Mouse (Mus musculus) kidney, embryonic 15.5 days (tissue): ENCODE data around the gene Entpd5. TPM values are rescaled to one million over a fixed set of nuclear protein-coding genes. Genes with fewer than 3 reads are reported as not detected.

ENCODE experiments used
- ATAC-seq: fragments of 200-750 bp; cut with Nextera tagmentation; replicated peaks from 2 replicates; pipeline ENCODE4 v1.8.0; 2017; ENCODE audit warnings: moderate TSS enrichment; ENCODE audit not compliant: low FRiP score
- H3K27ac ChIP-seq: fragments of 300-500 bp; sonication (generic); 2 replicates; pipeline ENCODE4 v1.5.1; 2015; ENCODE audit warnings: mild to moderate bottlenecking, inconsistent platforms
- H3K27me3 ChIP-seq: fragments of 300-500 bp; sonication (generic); 2 replicates; pipeline ENCODE4 v1.6.1; 2015; ENCODE audit warnings: inconsistent platforms
- H3K36me3 ChIP-seq: fragments of 300-500 bp; sonication (generic); 2 replicates; pipeline ENCODE4 v1.6.1; 2015; ENCODE audit warnings: inconsistent platforms
- H3K4me1 ChIP-seq: fragments of 300-500 bp; sonication (generic); 2 replicates; pipeline ENCODE4 v1.6.1; 2015; ENCODE audit warnings: inconsistent platforms
- H3K4me2 ChIP-seq: fragments of 300-500 bp; sonication (generic); 2 replicates; pipeline ENCODE4 v1.6.1; 2015; ENCODE audit warnings: moderate library complexity, mild to moderate bottlenecking, inconsistent platforms
- H3K4me3 ChIP-seq: fragments of 300-500 bp; sonication (generic); replicated peaks from 2 replicates; pipeline ENCODE4 v1.5.1; 2015; ENCODE audit warnings: mild to moderate bottlenecking, inconsistent platforms
- H3K9ac ChIP-seq: fragments of 300-500 bp; sonication (generic); 2 replicates; pipeline ENCODE4 v1.6.1; 2015; ENCODE audit warnings: mild to moderate bottlenecking, inconsistent platforms
- H3K9me3 ChIP-seq: fragments of 300-500 bp; sonication (generic); replicated peaks from 2 replicates; pipeline ENCODE4 v1.6.1; 2016; ENCODE audit warnings: inconsistent platforms
- WGBS: fragments of 180-500 bp; shearing (Covaris S2); methylation state at CpG from one replicate; pipeline ENCODE4 v1.1.7; 2015; ENCODE audit warnings: mixed read lengths; 5-methylcytosine and 5-hydroxymethylcytosine counted together
- polyA plus RNA-seq: library from polyadenylated mRNA; unstranded; fragments of >200 nt; fragmentation: Nextera tagmentation; extraction: Ambion mirVana; gene quantifications from 2 replicates; pipeline ENCODE4 v1.2.1, GENCODE M21; 2015

The Entpd5 gene
- polyA plus RNA-seq, 1 experiment from 2014 or later: 38.0 TPM

DNA sequence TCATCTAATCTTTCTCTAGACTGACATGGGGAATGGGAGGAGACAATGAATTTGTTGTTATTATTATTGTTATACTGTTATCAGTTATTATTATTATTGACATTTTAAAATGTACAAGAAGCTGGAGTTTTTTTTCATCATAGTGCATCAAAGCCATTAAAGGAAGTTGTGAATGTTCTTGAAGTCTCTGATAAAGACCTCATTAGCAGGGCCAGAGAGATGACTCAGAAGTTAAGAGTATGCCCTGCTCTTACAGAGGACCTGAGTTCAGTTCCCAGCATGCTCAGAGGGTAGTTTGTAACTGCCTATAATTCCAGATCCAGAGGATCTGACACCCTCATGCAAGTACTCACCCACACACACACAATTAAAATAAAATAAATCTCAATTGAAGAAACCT lies 11.1 kb downstream of the Entpd5 start:
- H3K9ac ChIP-seq: no peak overlapping the region
- no peaks in the 10 kb centered on the region for H3K27me3 ChIP-seq
- no peaks in the 10 kb centered on the region for H3K36me3 ChIP-seq
- no peak overlapping the region for H3K4me2 ChIP-seq
- no peak for ATAC-seq
- peaks cover 12% of the 10 kb centered on the region; the same call in 1 of the 2 replicates for H3K4me1 ChIP-seq
- no peak overlapping the region for H3K4me3 ChIP-seq
- H3K9me3 ChIP-seq: no peaks in the 10 kb centered on the region
- H3K27ac ChIP-seq: no peak overlapping the region

- ATAC-seq: no peak
- Histone ChIP-seq H3K9me3 (no peaks in the 10 kb centered on the region), H3K9ac (no peak overlapping the region), H3K36me3 (no peaks in the 10 kb centered on the region), H3K27me3 (no peaks in the 10 kb centered on the region), H3K4me1 (peaks cover 9% of the 10 kb centered on the region; the same call in 1 of the 2 replicates), H3K27ac (no peak overlapping the region), H3K4me3 (no peak overlapping the region), H3K4me2 (no peak overlapping the region)
- 76% methylated on average over 14 of the region's 14 CpGs for WGBS
These were observed 11.7 kb downstream of the Entpd5 start for GRCm38 (mm10) chr12:84396947-84397679.

- H3K4me3 ChIP-seq: no peak overlapping the region
- no peaks in the 10 kb centered on the region for H3K4me1 ChIP-seq
- no peaks in the 10 kb centered on the region for H3K9me3 ChIP-seq
- 86% methylated on average over 5 of the region's 5 CpGs for WGBS
- H3K27me3 ChIP-seq: no peaks in the 10 kb centered on the region
- H3K9ac ChIP-seq: no peak overlapping the region
- H3K27ac ChIP-seq: no peak overlapping the region
- H3K36me3 ChIP-seq: 0 out of 2 replicates have a peak, but pooled peaks cover 3% of the 10 kb centered on the region
- H3K4me2 ChIP-seq: no peak overlapping the region
- ATAC-seq: no peak
These were observed 15.0 kb downstream of the Entpd5 start for GRCm38 (mm10) chr12:84393847-84394246.

GRCm38 (mm10) chr12:84392681-84393080 lies 16.1 kb downstream of the Entpd5 start:
- no peaks in the 10 kb centered on the region for H3K9me3 ChIP-seq
- 0 out of 2 replicates have a peak, but pooled peaks cover 7% of the 10 kb centered on the region for H3K36me3 ChIP-seq
- H3K4me1 ChIP-seq: no peaks in the 10 kb centered on the region
- H3K27ac ChIP-seq: no peak overlapping the region
- ATAC-seq: no peak
- WGBS: 94% methylated on average over 4 of the region's 4 CpGs
- H3K4me2 ChIP-seq: no peak overlapping the region
- H3K9ac ChIP-seq: no peak overlapping the region
- no peaks in the 10 kb centered on the region for H3K27me3 ChIP-seq
- no peak overlapping the region for H3K4me3 ChIP-seq

- H3K4me1 ChIP-seq: no peaks in the 10 kb centered on the region
- H3K9ac ChIP-seq: no peak overlapping the region
- no peaks in the 10 kb centered on the region for H3K27me3 ChIP-seq
- H3K4me3 ChIP-seq: no peak overlapping the region
- H3K36me3 ChIP-seq: 0 out of 2 replicates have a peak, but pooled peaks cover 7% of the 10 kb centered on the region
- no peak for ATAC-seq
- H3K27ac ChIP-seq: no peak overlapping the region
- H3K9me3 ChIP-seq: no peaks in the 10 kb centered on the region
- H3K4me2 ChIP-seq: no peak overlapping the region
- WGBS: 87% methylated on average over 6 of the region's 6 CpGs
These were observed 18.5 kb downstream of the Entpd5 start for GRCm38 (mm10) chr12:84390336-84390735.

- 68% methylated on average over 14 of the region's 14 CpGs for WGBS
- no peak overlapping the region for H3K4me3 ChIP-seq
- H3K27me3 ChIP-seq: no peaks in the 10 kb centered on the region
- H3K36me3 ChIP-seq: 0 out of 2 replicates have a peak, but pooled peaks cover 7% of the 10 kb centered on the region
- H3K27ac ChIP-seq: no peak overlapping the region
- no peak overlapping the region for H3K9ac ChIP-seq
- peak overlapping the region; percentile 11; the same call in 1 of the 2 replicates for H3K4me2 ChIP-seq
- H3K9me3 ChIP-seq: no peaks in the 10 kb centered on the region
- no peaks in the 10 kb centered on the region for H3K4me1 ChIP-seq
- no peak for ATAC-seq
These were observed 19.9 kb downstream of the Entpd5 start for GRCm38 (mm10) chr12:84388774-84389400.

DNA sequence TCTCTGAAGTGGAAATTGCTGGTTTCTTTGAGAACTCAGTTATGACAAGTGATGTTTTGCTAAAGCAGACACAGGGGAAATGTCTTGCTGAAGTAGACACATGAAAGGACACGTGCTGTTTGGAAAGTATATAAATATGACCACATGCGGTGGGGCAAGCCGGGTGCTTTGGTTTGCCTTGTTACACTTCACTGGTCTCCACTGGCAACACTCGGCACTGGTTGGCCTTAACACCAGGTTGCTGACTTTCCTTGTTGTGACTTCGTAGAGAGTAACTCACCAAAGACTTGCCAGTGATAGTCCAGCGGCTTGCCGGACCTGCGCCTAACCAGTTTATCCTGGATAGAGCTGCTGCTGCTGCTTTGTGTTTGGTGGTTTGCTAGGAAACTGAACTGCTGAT lies 20.7 kb downstream of the Entpd5 start:
- Histone ChIP-seq H3K27me3 (no peaks in the 10 kb centered on the region), H3K4me2 (no peak overlapping the region), H3K4me1 (no peaks in the 10 kb centered on the region), H3K27ac (no peak overlapping the region), H3K4me3 (no peak overlapping the region), H3K36me3 (0 out of 2 replicates have a peak, but pooled peaks cover 7% of the 10 kb centered on the region), H3K9ac (no peak overlapping the region), H3K9me3 (no peaks in the 10 kb centered on the region)
- 86% methylated on average over 8 of the region's 8 CpGs for WGBS
- ATAC-seq: no peak

- 93% methylated on average over 4 of the region's 4 CpGs for WGBS
- H3K4me1 ChIP-seq: no peaks in the 10 kb centered on the region
- ATAC-seq: no peak
- no peak overlapping the region for H3K4me3 ChIP-seq
- no peaks in the 10 kb centered on the region for H3K9me3 ChIP-seq
- H3K9ac ChIP-seq: no peak overlapping the region
- H3K4me2 ChIP-seq: no peak overlapping the region
- 0 out of 2 replicates have a peak, but pooled peaks cover 7% of the 10 kb centered on the region for H3K36me3 ChIP-seq
- no peak overlapping the region for H3K27ac ChIP-seq
- no peaks in the 10 kb centered on the region for H3K27me3 ChIP-seq
These were observed 23.4 kb downstream of the Entpd5 start for GRCm38 (mm10) chr12:84385408-84385807.

- peaks cover 7% of the 10 kb centered on the region; the same call in 1 of the 2 replicates for H3K36me3 ChIP-seq
- no peak for ATAC-seq
- H3K4me2 ChIP-seq: no peak overlapping the region
- H3K4me3 ChIP-seq: no peak overlapping the region
- no peaks in the 10 kb centered on the region for H3K4me1 ChIP-seq
- no peak overlapping the region for H3K27ac ChIP-seq
- H3K9ac ChIP-seq: no peak overlapping the region
- H3K9me3 ChIP-seq: no peaks in the 10 kb centered on the region
- WGBS: 82% methylated on average over 5 of the region's 5 CpGs
- no peaks in the 10 kb centered on the region for H3K27me3 ChIP-seq
These were observed 24.2 kb downstream of the Entpd5 start for GRCm38 (mm10) chr12:84384644-84385081.

- Histone ChIP-seq H3K4me1 (no peaks in the 10 kb centered on the region), H3K9ac (no peak overlapping the region), H3K4me3 (no peak overlapping the region), H3K27ac (no peak overlapping the region), H3K36me3 (peaks cover 12% of the 10 kb centered on the region), H3K4me2 (no peak overlapping the region), H3K9me3 (no peaks in the 10 kb centered on the region), H3K27me3 (no peaks in the 10 kb centered on the region)
- no peak for ATAC-seq
- 83% methylated on average over 4 of the region's 4 CpGs for WGBS
These were observed 26.5 kb downstream of the Entpd5 start for GRCm38 (mm10) chr12:84382369-84382768.

DNA sequence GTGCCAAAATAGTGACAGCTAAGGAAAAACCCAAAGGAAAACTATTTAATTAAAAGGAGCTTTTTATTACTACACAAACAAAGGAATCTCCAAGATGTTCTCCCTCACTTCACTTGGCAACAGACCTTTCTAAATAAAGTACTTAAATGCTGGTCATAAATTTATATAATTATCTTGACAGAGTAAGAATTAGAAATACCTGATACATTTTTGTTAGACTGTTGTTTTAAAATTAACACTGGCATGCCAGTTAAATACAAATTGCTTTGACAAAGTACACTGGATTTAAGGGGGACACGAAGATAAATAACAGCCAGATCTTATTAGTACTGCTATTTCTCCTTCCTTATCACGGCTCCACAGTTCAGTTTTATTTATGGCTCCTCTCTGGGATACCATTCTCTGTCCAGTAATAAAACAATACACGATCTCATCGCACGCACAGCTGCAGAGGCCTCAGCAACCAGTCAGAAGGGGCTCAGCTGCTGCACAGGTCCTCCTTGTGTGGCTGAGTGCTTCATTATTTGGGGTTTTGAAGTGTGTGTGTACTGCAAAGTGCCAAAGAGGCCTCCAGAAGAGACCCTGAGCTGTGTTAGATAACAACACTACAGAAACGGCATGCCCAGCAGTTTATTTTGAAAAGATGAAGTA lies 34.9 kb downstream of the Entpd5 start:
- no peaks in the 10 kb centered on the region for H3K27me3 ChIP-seq
- peak overlapping the region; percentile 45 for H3K27ac ChIP-seq
- WGBS: 31% methylated on average over 6 of the region's 6 CpGs
- H3K9ac ChIP-seq: no peak overlapping the region
- no peak overlapping the region for H3K4me2 ChIP-seq
- peaks cover 8% of the 10 kb centered on the region for H3K4me1 ChIP-seq
- no peaks in the 10 kb centered on the region for H3K9me3 ChIP-seq
- H3K36me3 ChIP-seq: peaks cover 79% of the 10 kb centered on the region
- H3K4me3 ChIP-seq: no peak overlapping the region
- ATAC-seq: no peak

- WGBS: 91% methylated on average over 5 of the region's 5 CpGs
- H3K27ac ChIP-seq: no peak overlapping the region
- H3K4me2 ChIP-seq: no peak overlapping the region
- no peaks in the 10 kb centered on the region for H3K27me3 ChIP-seq
- H3K9me3 ChIP-seq: no peaks in the 10 kb centered on the region
- peaks cover 88% of the 10 kb centered on the region for H3K36me3 ChIP-seq
- no peak for ATAC-seq
- H3K9ac ChIP-seq: no peak overlapping the region
- peaks cover 8% of the 10 kb centered on the region for H3K4me1 ChIP-seq
- H3K4me3 ChIP-seq: no peak overlapping the region
These were observed 37.2 kb downstream of the Entpd5 start for GRCm38 (mm10) chr12:84371647-84372046.
